In the genomic region with DNA sequence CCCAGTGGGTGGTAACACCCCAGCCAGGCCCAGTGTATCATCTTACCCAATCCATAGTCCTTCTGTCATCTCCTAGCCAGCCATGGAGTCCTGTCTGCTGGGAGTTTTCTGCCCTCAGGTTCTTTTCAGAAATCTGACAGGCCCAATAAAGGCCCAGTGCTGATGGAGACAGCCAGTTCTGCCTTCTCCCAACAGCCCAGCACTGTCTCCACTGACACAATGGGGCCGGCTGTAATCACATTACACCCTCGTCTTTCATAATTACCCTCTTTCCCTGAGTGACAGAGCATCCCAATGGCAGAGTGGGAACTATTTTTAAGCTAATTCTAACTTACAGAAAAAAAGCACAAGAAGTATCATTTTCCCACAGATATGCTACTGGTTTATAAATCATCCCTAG, we compare ENCODE assay signal across 20 mouse cellular contexts.
A peak's percentile ranks its signal among the peaks of the same experiment; 100 is the strongest.
DNase-seq lines count a peak whose midpoint lies in the region; ATAC-seq and TF ChIP-seq lines count a peak whose summit lies in the region.
"Had no signal": no experiment of that assay in that cellular context is flagged by ENCODE, and none has a peak within 500 bp of the region (broad histone marks: within the 10 kb centered on the region; RNA-seq: fewer than 3 reads in every experiment).

No protein-coding gene starts in this region.

- 16% methylated on average over 2 of the region's 2 CpGs for WGBS in midbrain, embryonic 14.5 days
- WGBS in thymus, adult 2 months = 72% methylated on average over 2 of the region's 2 CpGs

- no peaks in the 10 kb centered on the region for H3K4me1 ChIP-seq in midbrain, embryonic 14.5 days (ENCODE audit: control insufficient read depth, insufficient read depth, low read length)
- H3K4me1 ChIP-seq in thymus, adult 2 months (replicated peaks; ENCODE audit: control insufficient read depth, insufficient read depth, low read length) = no peaks in the 10 kb centered on the region
- H3K4me1 ChIP-seq: forebrain, embryonic 15.5 days; heart, embryonic 15.5 days; hindbrain, embryonic 15.5 days had no signal

- DNase-seq in frontal cortex, postnatal 14 days (ENCODE audit: low spot score in 2 of 2) = no peak
- peak; percentile 34 for DNase-seq in adipocyte (ENCODE audit: low spot score)
- DNase-seq in brain, embryonic 14.5 days (ENCODE audit: low read depth) = peak; percentile 60
- DNase-seq in midbrain, embryonic 14.5 days = peak; percentile 60
- no peak for DNase-seq in thymus, adult 2 months
- no peak for DNase-seq in spleen, postnatal 10 days (ENCODE audit: low spot score in 2 of 2)
- DNase-seq: adrenal gland, adult 8-10 months; adrenal gland, postnatal 36 days; cerebellum, adult 18-20 months; cerebellum, adult 9-11 months; cerebellum, postnatal 36 days; gastrocnemius, postnatal 14 days; heart, adult 2 months; heart, postnatal 14 days had no signal

- H3K27me3 ChIP-seq in midbrain, embryonic 14.5 days (ENCODE audit: control insufficient read depth, insufficient read depth, low read length) = no peaks in the 10 kb centered on the region
- H3K27me3 ChIP-seq in thymus, adult 2 months (ENCODE audit: control insufficient read depth, insufficient read depth, low read length) = no peaks in the 10 kb centered on the region
- H3K27me3 ChIP-seq: forebrain, embryonic 15.5 days; heart, embryonic 15.5 days; hindbrain, embryonic 15.5 days had no signal

- ATAC-seq in frontal cortex, adult (ENCODE audit: low TSS enrichment) = peak; percentile 38; the same call in 1 of the 2 replicates
- ATAC-seq in midbrain, embryonic 14.5 days (ENCODE audit: low FRiP score, low TSS enrichment) = peak; percentile 82; the same call in 1 of the 2 replicates
- ATAC-seq: forebrain, embryonic 15.5 days; Patski had no signal

- no peak overlapping the region for H3K4me3 ChIP-seq in midbrain, embryonic 14.5 days (replicated peaks; ENCODE audit: low read depth, low read length)
- H3K4me3 ChIP-seq in thymus, adult 2 months (ENCODE audit: control insufficient read depth, insufficient read depth, low read length) = no peak overlapping the region
- H3K4me3 ChIP-seq: forebrain, embryonic 15.5 days; heart, adult 2 months; heart, embryonic 15.5 days; hindbrain, embryonic 15.5 days had no signal

- no peak overlapping the region for H3K27ac ChIP-seq in midbrain, embryonic 14.5 days (replicated peaks; ENCODE audit: low read depth, low read length)
- H3K27ac ChIP-seq in thymus, adult 2 months (ENCODE audit: control insufficient read depth, insufficient read depth, low read length) = no peak overlapping the region
- H3K27ac ChIP-seq: forebrain, embryonic 15.5 days; heart, adult 2 months; heart, embryonic 15.5 days; hindbrain, embryonic 15.5 days had no signal

- H3K36me3 ChIP-seq in midbrain, embryonic 14.5 days (ENCODE audit: control insufficient read depth, insufficient read depth, low read length) = no peaks in the 10 kb centered on the region
- H3K36me3 ChIP-seq in thymus, adult 2 months (ENCODE audit: control insufficient read depth, insufficient read depth, low read length) = no peaks in the 10 kb centered on the region
- H3K36me3 ChIP-seq: forebrain, embryonic 15.5 days; heart, embryonic 15.5 days; hindbrain, embryonic 15.5 days had no signal

- no peak for TF ChIP-seq CTCF in brain, embryonic 14.5 days (IDR thresholded peaks at IDR 0.05; ENCODE audit: borderline replicate concordance, extremely low read depth, insufficient read depth, insufficient read length)
- TF ChIP-seq CTCF in thymus, adult 2 months (IDR thresholded peaks at IDR 0.05; ENCODE audit: borderline replicate concordance, control insufficient read depth, extremely low read depth, insufficient read depth, low read length, poor library complexity) = no peak

- no peaks in the 10 kb centered on the region for H3K9me3 ChIP-seq in midbrain, embryonic 14.5 days (ENCODE audit: control insufficient read depth, low read length)
- H3K9me3 ChIP-seq: forebrain, embryonic 15.5 days; heart, embryonic 15.5 days; hindbrain, embryonic 15.5 days had no signal

- no peak overlapping the region for H3K4me2 ChIP-seq in midbrain, embryonic 14.5 days (ENCODE audit: low read length)
- H3K4me2 ChIP-seq: forebrain, embryonic 15.5 days; heart, embryonic 11.5 days; heart, embryonic 15.5 days; hindbrain, embryonic 15.5 days had no signal

- TF ChIP-seq POLR2A in brain, embryonic 14.5 days (IDR thresholded peaks at IDR 0.05; ENCODE audit: borderline replicate concordance, extremely low read depth, insufficient read depth, insufficient read length, poor library complexity, severe bottlenecking) = no peak
- TF ChIP-seq POLR2A in thymus, adult 2 months (IDR thresholded peaks at IDR 0.05; ENCODE audit: control insufficient read depth, extremely low read depth, insufficient read depth, low read length, poor library complexity) = no peak

- no peak overlapping the region for H3K9ac ChIP-seq in midbrain, embryonic 14.5 days (replicated peaks; ENCODE audit: low read length)
- H3K9ac ChIP-seq: forebrain, embryonic 15.5 days; heart, embryonic 15.5 days; hindbrain, embryonic 15.5 days had no signal

Comparison
In these comparisons a context has a peak if more than half of its experiments do, and no peak if none do; other contexts are left out.
1. DNase-seq: peak in adipocyte (single experiment), brain, embryonic 14.5 days (single experiment) and midbrain, embryonic 14.5 days (single experiment); none in frontal cortex, postnatal 14 days (0 of 2), thymus, adult 2 months (single experiment) and spleen, postnatal 10 days (0 of 2).